Mouse (Mus musculus) cerebellum, postnatal 4 days (tissue): ENCODE data around the gene Rabggtb.
"Not testable (repeated sequence)": the region's sequence is repeated elsewhere in the genome, so short reads cannot be mapped to it uniquely, and the experiment has no call there.

Source experiments
- DNase-seq, 2 experiments: peaks; one replicate each; pipeline ENCODE4 v3.0.0; 2022; ENCODE audit warnings: low spot score in 2 of 2, mixed read lengths in 1 of 2

The Rabggtb gene

GRCm38 (mm10) chr3:153863816-153864215 lies 49.0 kb downstream of the Rabggtb start:
- no peak for DNase-seq

- not testable (repeated sequence) for DNase-seq
Measured at GRCm38 (mm10) chr3:153860392-153860791, 52.4 kb downstream of the Rabggtb start.

- no peak for DNase-seq
Measured at GRCm38 (mm10) chr3:153858350-153859001, 54.3 kb downstream of the Rabggtb start.
